Mouse (Mus musculus) regulatory T cell (primary cell): ENCODE results near the gene Wfdc15b.

Experiments
- in situ Hi-C: fragments of 300-600 bp; cut with MboI, MseI; formaldehyde crosslinking; loops from one replicate; pipeline ENCODE4 v1.15.1; 2025; ENCODE audit warnings: high pct_unique_total_duplicates

Wfdc15b gene

DNA sequence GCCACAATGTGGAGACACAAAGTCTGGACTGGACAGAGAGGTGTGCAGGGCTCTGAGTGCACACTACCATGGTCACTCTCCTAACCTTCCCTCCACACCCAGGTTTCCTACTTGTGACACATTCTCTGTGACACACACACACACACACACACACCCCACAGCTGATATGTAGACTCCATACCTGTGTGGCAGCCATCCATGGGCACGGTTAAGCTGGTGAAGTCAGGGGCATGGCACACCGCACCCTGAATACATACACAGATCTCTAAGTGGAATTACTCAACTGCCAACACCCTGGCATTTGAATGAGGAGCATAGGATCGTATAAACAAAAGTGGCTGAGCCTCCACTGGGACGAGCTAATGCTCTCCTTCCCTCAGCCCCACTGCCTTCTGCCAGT lies 40.7 kb downstream of the Wfdc15b start:
- in situ Hi-C loops: loop anchor here (10.0 kb wide), 1 partner anchor 76 kb away; no protein-coding TSS in a partner anchor

DNA sequence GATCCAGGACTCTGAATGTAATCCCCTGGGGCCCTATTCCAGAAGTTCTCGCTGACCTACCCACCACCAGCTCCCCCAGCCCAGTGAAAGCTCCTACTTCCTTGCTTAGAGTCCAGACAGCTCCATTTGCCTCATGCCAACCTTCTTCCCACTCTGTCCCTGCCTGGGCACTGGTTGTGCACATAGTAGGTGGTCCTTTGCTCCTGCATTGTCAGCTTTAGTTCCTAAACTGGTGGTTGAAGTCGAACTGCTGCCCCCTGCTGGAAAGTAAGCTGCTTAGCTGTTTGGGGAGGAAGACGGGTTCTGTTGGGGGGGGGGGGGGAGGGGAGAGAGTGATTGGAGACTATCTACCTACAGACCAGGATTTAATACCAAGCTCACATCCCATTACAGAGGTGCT lies 41.3 kb downstream of the Wfdc15b start:
- in situ Hi-C loops: loop anchor here (10.0 kb wide), 1 partner anchor 75 kb away; no protein-coding TSS in a partner anchor

DNA sequence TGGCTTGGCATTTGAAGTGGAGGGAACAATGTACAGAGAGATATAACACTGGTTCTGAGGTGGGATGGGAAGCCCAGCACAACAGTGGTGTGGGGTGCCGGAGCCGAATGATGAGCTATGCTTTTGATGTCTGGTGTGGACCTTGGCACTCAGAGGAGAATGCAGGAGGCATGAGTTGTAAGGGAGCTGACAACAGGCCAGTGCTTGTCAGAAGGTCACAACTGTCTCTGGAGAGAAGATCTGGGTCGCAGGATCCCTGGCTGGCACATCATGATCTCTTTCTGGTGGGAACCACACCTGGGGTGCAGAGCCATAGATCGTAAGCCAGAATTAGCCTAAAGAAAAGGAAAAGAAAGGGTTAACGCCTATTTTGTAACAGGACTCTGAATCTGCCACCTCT lies 43.6 kb downstream of the Wfdc15b start:
- in situ Hi-C loops: no loop called here

DNA sequence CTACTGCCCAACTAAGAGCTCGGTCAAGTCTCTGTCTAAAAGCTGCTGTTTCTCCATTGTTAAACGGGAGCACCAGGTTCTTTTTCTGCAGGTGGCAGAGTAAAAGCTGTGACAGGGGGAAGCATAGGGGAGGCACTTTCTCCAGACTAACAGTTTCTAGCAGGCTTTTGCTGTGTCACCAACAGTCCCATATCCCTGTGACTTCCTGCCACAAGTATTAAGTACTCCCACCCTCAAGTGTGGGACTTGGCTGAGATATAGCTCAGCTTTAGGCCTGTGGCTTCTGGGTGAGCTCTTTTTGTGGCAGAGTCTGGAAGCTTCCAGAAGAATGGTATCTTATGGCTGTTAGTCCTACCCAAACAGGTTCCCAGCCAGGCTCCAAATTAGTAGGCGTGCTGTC lies 45.6 kb downstream of the Wfdc15b start:
- in situ Hi-C loops: no loop called here

DNA sequence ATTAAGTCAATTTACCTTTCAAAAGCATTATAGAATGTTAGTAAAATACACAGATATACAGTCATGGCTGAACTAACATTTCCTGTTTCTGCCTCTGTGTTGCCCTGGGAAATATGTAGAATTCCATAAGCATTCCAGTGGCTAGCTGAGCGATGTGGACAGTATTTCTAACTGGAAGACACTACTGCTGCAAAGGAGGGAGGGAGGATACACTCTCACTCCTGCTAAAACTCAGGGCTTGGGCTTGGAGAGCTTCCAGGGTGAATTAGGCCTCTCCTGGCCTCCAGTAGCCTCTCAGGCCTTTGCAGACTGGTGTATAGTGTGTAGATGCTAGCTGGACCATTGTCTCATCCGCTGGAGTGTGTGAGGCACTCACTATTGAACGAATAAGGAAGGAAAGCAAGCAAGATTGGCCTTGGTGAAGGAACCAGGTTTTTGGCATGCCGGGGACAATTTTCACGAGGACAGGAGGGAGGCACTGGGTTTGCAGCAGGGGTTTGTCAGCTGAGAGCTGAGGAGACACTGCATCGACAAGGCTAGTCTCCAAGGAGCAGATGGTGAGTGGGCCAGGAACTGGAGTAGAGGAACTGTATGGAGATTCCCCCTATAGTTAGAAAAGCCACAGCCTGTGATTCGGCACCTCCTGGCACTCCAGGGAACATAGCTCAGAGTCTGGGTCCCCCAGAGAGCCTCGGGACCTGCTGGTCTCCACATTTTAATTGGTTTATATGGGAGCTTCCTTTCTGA lies 46.6 kb downstream of the Wfdc15b start:
- in situ Hi-C loops: no loop called here

DNA sequence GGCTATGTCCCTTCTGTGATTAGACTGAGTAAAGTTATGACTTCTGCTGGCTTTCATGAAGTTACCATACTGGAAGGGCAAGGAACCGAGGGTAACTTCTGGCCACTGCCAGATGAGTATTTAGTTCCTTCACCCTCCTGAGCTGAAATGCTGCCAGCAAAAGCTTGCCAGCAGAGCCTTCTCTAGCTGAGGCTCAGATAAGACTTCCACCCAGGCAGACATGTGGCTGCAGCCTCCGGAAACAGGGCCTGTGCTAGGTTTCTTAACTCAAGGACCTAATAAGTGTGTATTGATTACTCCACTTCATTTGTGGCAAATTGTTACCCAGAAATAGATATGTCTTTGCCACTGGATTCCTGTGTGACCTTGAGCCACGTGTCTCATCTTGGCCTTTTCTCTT lies 48.1 kb downstream of the Wfdc15b start:
- in situ Hi-C loops: no loop called here

DNA sequence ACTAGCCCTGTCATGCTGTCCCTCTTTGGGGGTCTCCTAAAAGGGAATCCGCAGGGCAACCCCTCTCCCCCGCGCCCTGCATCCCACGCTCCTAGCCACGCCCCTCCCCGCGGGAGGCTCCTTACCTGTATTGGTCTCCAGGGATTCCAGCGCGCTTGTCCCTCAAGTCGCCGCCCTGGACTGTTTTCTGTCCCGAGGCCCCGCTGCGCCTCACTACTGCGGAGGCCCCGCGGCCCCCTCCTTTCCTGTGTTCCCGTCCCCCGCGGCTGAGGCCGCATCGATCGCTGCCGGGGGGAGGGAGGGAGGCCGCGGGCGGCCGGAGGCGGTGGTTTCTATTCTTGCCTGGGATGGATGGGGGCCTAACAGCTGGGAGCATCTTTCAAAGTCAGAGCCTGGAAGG lies 50.6 kb downstream of the Wfdc15b start, which contains the start of gene Kcns1:
Kcns1 (minus strand) TSS at position 212 of the 400 bp plus-strand sequence.
- in situ Hi-C loops: no loop called here

DNA sequence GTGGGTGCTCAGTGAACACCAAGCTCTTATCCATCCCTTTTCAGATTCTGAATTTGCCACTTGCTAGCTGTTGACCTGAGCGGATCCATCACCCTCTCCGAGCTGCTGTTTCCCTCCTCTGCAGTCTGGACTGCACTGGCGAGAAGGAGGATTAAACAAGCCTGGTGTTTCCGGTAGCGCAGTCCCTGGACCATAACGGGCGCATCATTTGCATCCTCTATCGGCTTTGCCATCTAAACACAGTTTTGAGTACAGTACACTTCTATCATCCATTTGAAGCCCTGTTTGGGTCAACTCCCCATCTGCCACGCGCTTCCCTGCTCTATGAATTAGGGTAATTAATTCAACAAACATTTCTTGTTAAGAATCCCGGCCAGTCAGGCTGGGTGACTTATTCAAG lies 51.1 kb downstream of the Wfdc15b start:
- in situ Hi-C loops: no loop called here

DNA sequence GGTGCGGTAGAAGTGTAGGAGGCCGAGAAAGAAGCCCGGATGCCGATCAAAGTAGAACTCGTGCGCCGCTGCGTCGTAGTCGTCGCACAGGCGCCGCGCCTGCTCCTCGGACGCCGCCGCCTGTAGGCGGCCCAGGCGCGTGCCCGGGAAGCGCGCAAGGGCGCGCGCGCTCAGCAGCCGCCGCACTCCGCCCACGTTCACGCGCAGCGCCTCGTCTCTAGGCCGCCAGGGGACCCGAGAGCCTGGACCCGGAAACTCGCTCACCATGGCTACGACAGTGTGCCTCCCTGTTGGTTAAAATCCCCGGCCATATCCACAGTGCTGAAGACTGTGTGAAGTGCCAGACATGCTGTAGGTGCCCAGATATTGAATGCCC lies 52.9 kb downstream of the Wfdc15b start:
- in situ Hi-C loops: no loop called here

DNA sequence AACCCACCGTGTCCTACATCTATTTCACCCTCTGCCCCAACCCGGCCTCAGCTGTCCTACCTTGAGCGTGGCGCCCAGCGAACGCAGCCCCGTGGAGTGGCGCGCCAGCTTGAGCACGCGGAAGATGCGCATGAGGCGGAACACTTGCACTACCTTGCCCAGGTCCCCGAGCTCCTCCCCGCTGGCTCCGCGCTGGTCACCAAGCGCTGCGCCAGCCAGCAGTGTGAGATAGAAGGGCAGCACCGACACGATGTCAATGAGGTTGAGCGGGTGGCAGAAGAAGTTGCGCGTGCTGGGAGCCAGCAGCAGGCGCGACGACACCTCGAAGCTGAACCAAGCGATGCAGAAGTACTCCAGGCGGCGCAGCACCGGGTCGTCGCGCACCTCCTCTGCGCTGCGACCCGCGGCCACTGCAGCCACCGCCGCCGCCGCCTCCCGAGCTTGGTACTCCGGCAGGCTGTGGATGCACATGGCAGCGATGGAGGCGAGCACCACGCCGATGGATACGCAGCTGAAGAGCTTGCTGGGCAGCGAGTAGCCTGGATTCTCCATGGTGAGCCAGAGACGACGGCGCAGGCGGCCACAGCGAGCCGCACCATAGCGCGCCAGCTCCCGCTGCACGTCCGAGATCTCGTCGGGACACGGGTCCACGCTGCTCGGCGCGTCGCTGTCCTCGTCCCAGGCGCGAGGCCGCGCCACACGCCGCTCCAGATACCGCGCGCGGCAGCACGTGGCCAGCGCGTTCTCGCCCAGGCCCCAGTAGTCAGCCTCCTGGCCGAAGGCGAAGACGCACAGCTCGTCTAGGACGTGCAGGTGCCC lies 53.5 kb downstream of the Wfdc15b start:
- in situ Hi-C loops: no loop called here

DNA sequence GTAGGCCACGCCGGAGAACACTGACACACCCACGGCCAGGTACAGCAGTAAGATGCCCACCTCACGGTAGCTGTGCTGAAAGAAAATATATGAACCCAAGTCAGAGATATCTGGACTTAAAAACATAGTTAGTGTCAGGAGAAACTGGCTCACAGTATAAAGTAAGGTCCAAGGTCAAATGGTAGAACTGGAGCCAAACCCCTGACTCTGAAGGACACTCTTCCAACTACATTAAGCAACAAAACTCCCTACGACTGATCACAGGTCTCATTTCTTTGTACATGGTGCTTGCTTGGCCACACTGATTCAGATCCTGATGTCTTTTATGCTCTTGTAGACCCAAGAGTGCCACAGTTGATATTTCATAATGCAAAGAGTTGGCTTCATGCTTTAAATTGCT lies 56.5 kb downstream of the Wfdc15b start:
- in situ Hi-C loops: no loop called here
